Mouse (Mus musculus) liver, embryonic 14.5 days (tissue): ENCODE measurements around the gene Tmem176a.

Source experiments
- CTCF ChIP-seq: IDR thresholded peaks from 2 replicates; pipeline ENCODE4 v1.5.1; 2016; ENCODE audit warnings: antibody characterized with exemption, low read depth, control low read depth
- EP300 ChIP-seq: IDR thresholded peaks from 2 replicates; pipeline ENCODE4 v1.6.1; 2016; ENCODE audit warnings: antibody characterized with exemption, low read depth

DNA sequence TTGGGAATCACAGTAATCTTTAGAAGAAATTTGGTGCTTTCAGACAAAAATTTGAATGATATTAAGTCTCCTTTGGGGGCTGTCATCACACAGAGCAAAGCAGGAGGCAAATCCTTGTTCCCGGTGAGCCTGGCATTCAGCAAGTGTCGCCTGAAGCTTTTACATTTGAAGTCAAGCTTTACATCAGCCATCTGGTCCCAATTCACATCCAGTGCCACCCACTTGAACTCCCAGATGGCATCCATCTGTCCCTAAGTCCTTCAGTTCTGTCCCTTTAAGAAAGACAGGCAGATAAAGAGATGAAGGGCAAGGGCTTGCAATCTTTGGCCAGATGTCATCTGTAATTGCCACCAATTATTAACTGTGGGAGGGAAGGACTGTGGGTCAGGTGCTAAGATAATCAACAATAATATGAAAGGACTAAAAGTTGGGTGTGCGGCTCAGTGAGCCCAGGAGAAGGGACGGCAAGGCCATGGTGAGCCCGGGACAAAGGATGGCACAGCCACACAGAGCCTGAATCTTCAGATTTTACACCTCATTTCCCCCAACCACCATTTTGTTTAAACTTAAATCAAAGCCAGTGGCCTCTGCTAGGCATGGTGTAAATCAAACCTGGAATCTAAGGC, 35.9 kb downstream of the Tmem176a start:
- TF ChIP-seq CTCF (no peak), EP300 (no peak)
